In the genomic region with DNA sequence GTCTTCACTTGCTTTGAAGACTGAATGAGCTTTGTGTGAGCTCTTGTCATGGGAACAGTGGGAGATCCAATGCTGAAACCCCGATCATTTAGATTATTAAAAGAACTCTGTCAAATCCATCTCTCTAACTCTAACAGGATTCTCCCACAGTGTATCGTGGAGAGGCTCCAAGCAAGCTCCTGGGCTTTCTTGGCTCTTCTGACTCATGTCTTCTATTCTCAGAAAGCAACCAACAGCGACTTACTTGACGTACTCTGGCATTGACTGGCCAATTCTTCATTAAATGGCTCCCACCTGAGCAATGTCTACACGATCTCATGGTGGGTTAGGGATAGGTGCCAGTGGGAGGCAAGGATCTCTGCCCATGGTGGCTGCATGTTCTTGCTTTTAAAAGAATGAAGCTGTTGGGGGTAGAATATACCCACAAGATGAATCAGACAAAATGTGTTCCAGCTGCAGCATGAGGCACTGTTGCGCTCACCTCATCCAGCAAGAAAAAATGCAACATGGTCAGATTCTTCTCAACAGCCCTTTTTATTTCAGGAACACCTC, we compare ENCODE assay signal across 16 mouse cellular contexts. TPM values are rescaled to one million over a fixed set of nuclear protein-coding genes. Genes with fewer than 3 reads are reported as not detected.
DNase-seq lines count a peak whose midpoint lies in the region.
"Had no signal": no experiment of that assay in that cellular context is flagged by ENCODE, and none has a peak within 500 bp of the region (broad histone marks: within the 10 kb centered on the region; RNA-seq: fewer than 3 reads in every experiment).

No protein-coding gene starts in this region.

- intact Hi-C loops in heart, postnatal 10 days (cut with DNase I), result no loop called here

- no peak overlapping the region for H3K27ac ChIP-seq in hindbrain, embryonic 10.5 days
- H3K27ac ChIP-seq: embryonic facial prominence, embryonic 10.5 days; embryonic facial prominence, embryonic 12.5 days; forebrain, embryonic 10.5 days; forebrain, embryonic 12.5 days had no signal

- peak; percentile 23 for DNase-seq in heart, adult 11 months
- DNase-seq in heart, postnatal 10 days, result no peak
- DNase-seq in brain, adult 2 months (ENCODE audit: low read depth, low spot score), result peak; percentile 55
- peak; percentile 86 for DNase-seq in fibroblast of lung, adult 2 months (ENCODE audit: low read depth)
- no peak for DNase-seq in hindbrain, embryonic 10.5 days (ENCODE audit: low spot score)
- DNase-seq: adrenal gland, adult 2 months; adrenal gland, postnatal 10 days; adrenal gland, postnatal 25 days; cerebellum, adult 11-12 months; cerebellum, adult 2 months; cerebellum, adult 9-10 months; cerebellum, postnatal 25 days had no signal

- H3K4me3 ChIP-seq in hindbrain, embryonic 10.5 days, result no peak overlapping the region
- H3K4me3 ChIP-seq: embryonic facial prominence, embryonic 10.5 days; embryonic facial prominence, embryonic 12.5 days; forebrain, embryonic 10.5 days; forebrain, embryonic 12.5 days had no signal

- H3K27me3 ChIP-seq in hindbrain, embryonic 10.5 days (ENCODE audit: insufficient read depth, poor library complexity, severe bottlenecking), result no peaks in the 10 kb centered on the region
- H3K27me3 ChIP-seq: embryonic facial prominence, embryonic 12.5 days; forebrain, embryonic 12.5 days had no signal

- H3K9me3 ChIP-seq in hindbrain, embryonic 10.5 days, result no peaks in the 10 kb centered on the region
- H3K9me3 ChIP-seq: embryonic facial prominence, embryonic 10.5 days; embryonic facial prominence, embryonic 12.5 days; forebrain, embryonic 10.5 days; forebrain, embryonic 12.5 days had no signal

- 80% methylated on average over 6 of the region's 6 CpGs for WGBS in hindbrain, embryonic 10.5 days

- no peaks in the 10 kb centered on the region for H3K4me1 ChIP-seq in hindbrain, embryonic 10.5 days (replicated peaks)
- H3K4me1 ChIP-seq: embryonic facial prominence, embryonic 10.5 days; embryonic facial prominence, embryonic 12.5 days; forebrain, embryonic 10.5 days; forebrain, embryonic 12.5 days had no signal

- H3K36me3 ChIP-seq in hindbrain, embryonic 10.5 days, result no peaks in the 10 kb centered on the region
- H3K36me3 ChIP-seq: embryonic facial prominence, embryonic 10.5 days; embryonic facial prominence, embryonic 12.5 days; forebrain, embryonic 10.5 days; forebrain, embryonic 12.5 days had no signal

RNA-seq across cellular contexts. Expression of gene Sc5d, which starts 37.1 kb away (rescaled TPM):
- total RNA-seq in heart, postnatal 10 days (2021), result 10 to 100 TPM; 13.1 to 13.9 TPM
- polyA plus RNA-seq in hindbrain, embryonic 10.5 days (2016; fragmentation: Nextera tagmentation; extraction: Ambion mirVana), result 63.5 and 64.9 TPM in 2 replicates

Comparison
In these comparisons a context has a peak if more than half of its experiments do, and no peak if none do; other contexts are left out.
1. DNase-seq: peak in heart, adult 11 months (single experiment), brain, adult 2 months (single experiment) and fibroblast of lung, adult 2 months (single experiment); none in heart, postnatal 10 days (0 of 2) and hindbrain, embryonic 10.5 days (single experiment).